Mouse (Mus musculus): ENCODE results near the gene Fmod. TPM values are rescaled to one million over a fixed set of nuclear protein-coding genes. Genes with fewer than 3 reads are reported as not detected.
A peak's percentile ranks its signal among the peaks of the same experiment; 100 is the strongest.

Gene Fmod
- polyA plus RNA-seq, 1 experiment from 2014 or later, result 11.1 TPM

- Histone ChIP-seq H3K4me1 (replicated peaks) (peaks cover 60% of the 10 kb centered on the region), H3K9ac (peak overlapping the region; percentile 72), H3K9me3 (no peaks in the 10 kb centered on the region), H3K27me3 (no peaks in the 10 kb centered on the region), H3K4me3 (peak overlapping the region; percentile 45), H3K36me3 (no peaks in the 10 kb centered on the region), H3K27ac (replicated peaks) (peak overlapping the region; percentile 81), H3K4me2 (peak overlapping the region; percentile 81)
- WGBS, result 2% methylated on average over 43 of the region's 43 CpGs
- peak; percentile 72 for ATAC-seq (ENCODE audit: low read depth)
These were observed 56.1 kb downstream of the Fmod start for GRCm38 (mm10) chr1:134092852-134093770.

- peak overlapping the region; percentile 81 for H3K4me2 ChIP-seq
- H3K4me1 ChIP-seq (replicated peaks), result peaks cover 68% of the 10 kb centered on the region
- H3K9me3 ChIP-seq, result no peaks in the 10 kb centered on the region
- H3K36me3 ChIP-seq, result no peaks in the 10 kb centered on the region
- H3K9ac ChIP-seq, result peak overlapping the region; percentile 72; the same call in 1 of the 2 replicates
- WGBS, result 61% methylated on average over 13 of the region's 13 CpGs
- ATAC-seq (ENCODE audit: low read depth), result no peak; the same call in 1 of the 2 replicates
- peak overlapping the region; percentile 81 for H3K27ac ChIP-seq (replicated peaks)
- no peaks in the 10 kb centered on the region for H3K27me3 ChIP-seq
- peak overlapping the region; percentile 45; the same call in 1 of the 2 replicates for H3K4me3 ChIP-seq
These were observed 56.9 kb downstream of the Fmod start for GRCm38 (mm10) chr1:134093771-134094526.

GRCm38 (mm10) chr1:134095033-134095612 is 58.1 kb downstream of the Fmod start:
- peaks cover 80% of the 10 kb centered on the region for H3K4me1 ChIP-seq (replicated peaks)
- no peak for ATAC-seq (ENCODE audit: low read depth)
- no peak overlapping the region for H3K9ac ChIP-seq
- 64% methylated on average over 7 of the region's 7 CpGs for WGBS
- H3K36me3 ChIP-seq, result no peaks in the 10 kb centered on the region
- H3K4me3 ChIP-seq, result no peak overlapping the region
- peak overlapping the region; percentile 92 for H3K27ac ChIP-seq (replicated peaks)
- no peak overlapping the region for H3K4me2 ChIP-seq
- no peaks in the 10 kb centered on the region for H3K9me3 ChIP-seq
- H3K27me3 ChIP-seq, result no peaks in the 10 kb centered on the region

- H3K27me3 ChIP-seq, result no peaks in the 10 kb centered on the region
- H3K4me3 ChIP-seq, result no peak overlapping the region
- peaks cover 82% of the 10 kb centered on the region for H3K4me1 ChIP-seq (replicated peaks)
- WGBS, result 81% methylated on average over 4 of the region's 4 CpGs
- no peaks in the 10 kb centered on the region for H3K36me3 ChIP-seq
- H3K27ac ChIP-seq (replicated peaks), result peak overlapping the region; percentile 92
- ATAC-seq (ENCODE audit: low read depth), result no peak
- 0 out of 2 replicates have a peak overlapping the region, but pooled peaks have one; percentile 6 for H3K4me2 ChIP-seq
- H3K9ac ChIP-seq, result no peak overlapping the region
- no peaks in the 10 kb centered on the region for H3K9me3 ChIP-seq
These were observed 58.7 kb downstream of the Fmod start for GRCm38 (mm10) chr1:134095721-134096120.

GRCm38 (mm10) chr1:134096264-134096934 is 59.3 kb downstream of the Fmod start:
- WGBS, result 18% methylated on average over 14 of the region's 14 CpGs
- 0 out of 2 replicates have a peak overlapping the region, but pooled peaks have one; percentile 6 for H3K4me2 ChIP-seq
- peak overlapping the region; percentile 9; the same call in 1 of the 2 replicates for H3K9ac ChIP-seq
- H3K9me3 ChIP-seq, result no peaks in the 10 kb centered on the region
- H3K36me3 ChIP-seq, result no peaks in the 10 kb centered on the region
- peaks cover 82% of the 10 kb centered on the region for H3K4me1 ChIP-seq (replicated peaks)
- ATAC-seq (ENCODE audit: low read depth), result peak; percentile 73
- no peak overlapping the region for H3K4me3 ChIP-seq
- no peaks in the 10 kb centered on the region for H3K27me3 ChIP-seq
- H3K27ac ChIP-seq (replicated peaks), result peak overlapping the region; percentile 92

- Histone ChIP-seq H3K9me3 (no peaks in the 10 kb centered on the region), H3K9ac (peak overlapping the region; percentile 9; the same call in 1 of the 2 replicates), H3K36me3 (no peaks in the 10 kb centered on the region), H3K27ac (replicated peaks) (peak overlapping the region; percentile 92), H3K4me2 (no peak overlapping the region), H3K27me3 (no peaks in the 10 kb centered on the region), H3K4me1 (replicated peaks) (peaks cover 81% of the 10 kb centered on the region), H3K4me3 (no peak overlapping the region)
- WGBS, result 85% methylated on average over 7 of the region's 7 CpGs
- no peak for ATAC-seq (ENCODE audit: low read depth)
These were observed 60.2 kb downstream of the Fmod start for GRCm38 (mm10) chr1:134097080-134097855.

Other genes with a start within 250 kb of the Fmod start
- gene Atp2b4, start 236.2 kb upstream of the Fmod start, polyA plus RNA-seq (2015; fragmentation: Nextera tagmentation; extraction: Ambion mirVana), result 10.7 and 13.7 TPM in 2 replicates
- gene Optc, start 129.3 kb upstream of the Fmod start, polyA plus RNA-seq (2015; fragmentation: Nextera tagmentation; extraction: Ambion mirVana), result 2.0 and 2.4 TPM in 2 replicates
- 8.2 and 10.1 TPM in 2 replicates for gene Prelp, start 115.8 kb upstream of the Fmod start, polyA plus RNA-seq (2015; fragmentation: Nextera tagmentation; extraction: Ambion mirVana)
- gene Btg2, start 41.9 kb downstream of the Fmod start, polyA plus RNA-seq (2015; fragmentation: Nextera tagmentation; extraction: Ambion mirVana), result 49.0 and 55.3 TPM in 2 replicates
- gene Chit1, start 74.0 kb downstream of the Fmod start, polyA plus RNA-seq (2015; fragmentation: Nextera tagmentation; extraction: Ambion mirVana), result 0.45 and 0.81 TPM in 2 replicates
- 1.9 and 2.8 TPM in 2 replicates for gene Chil1, start 144.9 kb downstream of the Fmod start, polyA plus RNA-seq (2015; fragmentation: Nextera tagmentation; extraction: Ambion mirVana)
- gene Mybph, start 156.2 kb downstream of the Fmod start, polyA plus RNA-seq (2015; fragmentation: Nextera tagmentation; extraction: Ambion mirVana), result 2.9 and 8.5 TPM in 2 replicates
- gene Adora1, start 198.2 kb downstream of the Fmod start, polyA plus RNA-seq (2015; fragmentation: Nextera tagmentation; extraction: Ambion mirVana), result 11.1 and 12.8 TPM in 2 replicates

Measured in neural tube, embryonic 13.5 days (tissue).